Mouse (Mus musculus): Measurements from ENCODE around the gene Frmd4b. TPM values are rescaled to one million over a fixed set of nuclear protein-coding genes. Genes with fewer than 3 reads are reported as not detected.
A peak's percentile ranks its signal among the peaks of the same experiment; 100 is the strongest.

The Frmd4b gene
- total RNA-seq, 1 experiment from 2014 or later, result 25.3 TPM

- no peak for DNase-seq
These were observed 365.3 kb downstream of the Frmd4b start for GRCm38 (mm10) chr6:97252086-97252485.

GRCm38 (mm10) chr6:97250966-97251365 lies 366.4 kb downstream of the Frmd4b start:
- peak; percentile 33 for DNase-seq

GRCm38 (mm10) chr6:97245200-97245599 lies 372.1 kb downstream of the Frmd4b start:
- DNase-seq, result no peak

- no peak for DNase-seq
These were observed 374.8 kb downstream of the Frmd4b start for GRCm38 (mm10) chr6:97242522-97242921.

GRCm38 (mm10) chr6:97240092-97240491 lies 377.2 kb downstream of the Frmd4b start:
- no peak for DNase-seq

- DNase-seq, result no peak
These were observed 378.0 kb downstream of the Frmd4b start for GRCm38 (mm10) chr6:97239360-97239759.

Other genes with a start within 250 kb of the Frmd4b start
- gene Mitf, start 189.5 kb upstream of the Frmd4b start, total RNA-seq (2021), result 7.6 and 9.3 TPM in 2 replicates